Mouse (Mus musculus): ENCODE measurements around the gene Sptb. TPM values are rescaled to one million over a fixed set of nuclear protein-coding genes. Genes with fewer than 3 reads are reported as not detected.

Gene Sptb
- total RNA-seq (2021): 100 to 1,000 TPM in 1 of 2 experiments, 10 to 100 TPM in 1; 93.9 to 100 TPM
- long read RNA-seq, experiment 1, full-length matches to known transcripts: 7 of 47 reads
- long read RNA-seq, experiment 1, partial matches to known transcripts: 24 of 47 reads
- long read RNA-seq, experiment 1, other reads (novel, unspliced or antisense): 16 of 47 reads
- long read RNA-seq, experiment 2, partial matches to known transcripts: 9 of 34 reads
- long read RNA-seq, experiment 2, other reads (novel, unspliced or antisense): 25 of 34 reads

GRCm38 (mm10) chr12:76710351-76711100, at the start of gene Sptb:
Gene Sptb (minus strand): TSS chr12:76710547.
- DNase-seq (ENCODE audit: low spot score in 2 of 2): peak; percentile 40 to 65

- peak; percentile 45 to 64 for DNase-seq (ENCODE audit: low spot score in 2 of 2)
Measured at GRCm38 (mm10) chr12:76752652-76753318, 42.4 kb upstream of the Sptb start.

- DNase-seq (ENCODE audit: low spot score in 2 of 2): no peak
Measured at GRCm38 (mm10) chr12:76750866-76751459, 40.6 kb upstream of the Sptb start.

GRCm38 (mm10) chr12:76727955-76728354, 17.6 kb upstream of the Sptb start:
- no peak for DNase-seq (ENCODE audit: low spot score in 2 of 2)

DNA sequence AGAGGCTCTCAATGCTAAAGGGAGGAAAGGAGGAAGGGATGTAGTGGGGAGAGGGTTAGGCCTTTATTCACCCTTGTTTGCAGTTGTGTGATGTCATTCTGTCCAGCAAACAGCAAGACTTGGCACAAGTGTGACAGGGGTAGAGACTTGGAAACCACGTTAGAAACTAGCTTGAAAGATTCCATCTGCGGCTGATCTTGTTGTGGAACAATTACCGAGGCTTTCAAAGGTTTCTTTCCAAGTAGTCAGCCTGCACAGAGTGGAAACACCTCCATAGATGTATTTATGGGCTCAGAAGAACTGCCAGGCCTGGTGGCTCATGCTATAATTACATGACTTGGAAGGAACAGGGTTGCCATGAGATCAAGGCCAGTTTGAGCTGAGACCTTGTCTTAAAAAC, 11.7 kb upstream of the Sptb start:
- no peak for DNase-seq (ENCODE audit: low spot score in 2 of 2)

DNA sequence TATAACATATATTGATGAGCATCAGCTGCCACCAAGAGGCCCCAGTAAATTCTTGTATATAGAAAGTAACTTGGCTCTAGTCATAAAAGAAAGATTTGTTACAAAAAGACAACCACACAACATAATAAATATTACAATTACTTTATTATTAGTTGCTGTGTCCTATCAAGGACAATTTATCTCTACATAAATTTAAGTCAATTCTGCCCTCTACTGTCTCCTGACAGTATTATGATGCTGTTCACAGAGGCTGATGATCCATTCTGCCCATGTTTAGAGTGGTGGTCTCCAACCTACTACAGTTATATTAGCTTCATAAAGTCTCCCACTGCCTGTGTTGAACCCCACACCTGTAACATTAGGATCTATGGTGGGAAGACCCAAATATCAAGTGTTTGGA, 10.2 kb upstream of the Sptb start:
- no peak for DNase-seq (ENCODE audit: low spot score in 2 of 2)

- no peak for DNase-seq (ENCODE audit: low spot score in 2 of 2)
Measured at GRCm38 (mm10) chr12:76718384-76718783, 8.0 kb upstream of the Sptb start.

GRCm38 (mm10) chr12:76709795-76710350, 474 bp downstream of the Sptb start:
- DNase-seq (ENCODE audit: low spot score in 2 of 2): peak; percentile 80 to 87

DNA sequence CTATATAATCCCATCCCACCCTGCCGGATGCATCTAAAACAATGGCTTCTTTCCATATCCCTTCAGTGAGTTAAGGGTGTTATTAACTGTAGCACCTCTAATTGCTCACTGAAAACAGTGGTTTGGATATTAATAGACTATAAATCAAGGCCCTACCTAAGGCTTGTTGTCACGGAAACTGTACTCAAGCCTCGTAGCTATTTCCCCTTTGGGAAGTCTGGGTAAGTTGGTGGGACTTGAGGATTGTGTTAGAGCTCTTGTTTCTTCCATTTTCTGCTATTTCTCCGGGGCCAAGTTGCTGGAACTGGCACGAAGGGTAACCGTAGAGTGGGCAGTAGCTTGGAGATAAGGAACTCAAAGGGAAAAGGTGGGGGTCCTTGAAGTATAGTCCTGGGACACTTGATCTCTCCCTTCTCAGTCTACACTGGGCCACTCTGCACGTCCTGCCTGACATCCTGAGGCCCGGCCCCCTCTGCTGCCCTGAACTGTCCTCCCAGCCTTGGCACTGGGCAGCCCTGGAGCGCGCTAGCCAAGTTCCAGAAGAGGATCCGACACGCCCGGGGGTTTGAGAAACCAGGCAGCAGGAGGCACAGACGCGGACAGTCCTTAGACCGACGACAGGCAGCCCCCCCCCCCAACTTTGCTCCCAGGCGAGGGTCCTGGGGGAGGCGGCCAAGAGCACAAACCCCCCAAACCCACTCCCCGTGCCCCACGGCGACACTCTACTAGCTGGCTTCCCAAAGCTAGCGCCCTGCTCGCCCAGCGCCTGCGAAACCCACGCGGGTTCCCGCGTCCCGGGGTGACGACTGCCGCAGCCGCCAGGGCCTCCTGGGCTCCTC, 1.2 kb downstream of the Sptb start:
- DNase-seq (ENCODE audit: low spot score in 2 of 2): peak in 1 of 2 experiments; percentile 19

DNA sequence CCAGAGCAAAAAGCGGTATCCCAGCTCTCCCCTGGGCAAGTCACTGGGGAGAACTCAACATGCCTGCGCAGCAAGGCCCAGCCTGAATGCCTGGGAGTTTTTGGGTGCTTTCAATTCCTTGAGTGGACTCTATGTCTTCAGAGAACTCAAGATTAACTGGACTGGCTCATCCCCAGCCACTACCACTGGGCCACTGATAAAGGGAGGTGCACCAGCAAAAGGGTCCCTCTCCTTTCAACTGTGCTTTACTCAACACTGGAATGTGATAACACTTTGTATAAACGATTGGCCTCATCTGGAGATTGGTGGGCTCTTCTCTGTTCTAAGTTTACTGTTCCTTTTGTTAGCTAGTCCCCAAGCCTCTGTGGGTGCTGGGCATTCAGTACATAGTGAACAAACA, 2.2 kb downstream of the Sptb start:
- no peak for DNase-seq (ENCODE audit: low spot score in 2 of 2)

DNA sequence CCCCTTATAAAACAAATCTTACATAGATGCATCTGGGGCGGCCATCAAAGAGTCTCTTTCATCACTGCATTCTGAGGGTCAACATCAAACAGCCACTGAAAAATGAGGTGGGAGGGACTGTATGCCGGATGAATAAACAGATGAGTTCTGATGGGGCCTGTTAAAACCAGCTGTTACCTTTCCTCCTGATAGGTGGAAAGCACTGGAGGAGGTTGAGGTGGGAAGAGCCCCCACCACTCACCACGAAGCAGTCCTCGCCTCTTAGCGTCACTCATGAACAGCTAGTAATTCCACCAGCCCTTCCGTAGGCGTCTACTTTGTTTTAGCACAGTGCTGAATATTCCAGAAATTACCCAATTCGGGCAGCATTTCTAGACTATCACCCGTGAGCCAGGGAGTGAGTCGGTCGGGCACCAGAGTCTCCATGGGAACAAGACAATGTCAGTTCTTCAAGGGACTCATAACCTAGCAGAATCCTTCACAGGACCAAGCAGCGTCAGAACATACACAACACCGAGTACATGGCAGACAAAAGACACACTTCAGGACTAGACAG, 13.9 kb downstream of the Sptb start:
- peak in 1 of 2 experiments; percentile 20 for DNase-seq (ENCODE audit: low spot score in 2 of 2)

- no peak for DNase-seq (ENCODE audit: low spot score in 2 of 2)
Measured at GRCm38 (mm10) chr12:76695773-76696172, 14.6 kb downstream of the Sptb start.

DNA sequence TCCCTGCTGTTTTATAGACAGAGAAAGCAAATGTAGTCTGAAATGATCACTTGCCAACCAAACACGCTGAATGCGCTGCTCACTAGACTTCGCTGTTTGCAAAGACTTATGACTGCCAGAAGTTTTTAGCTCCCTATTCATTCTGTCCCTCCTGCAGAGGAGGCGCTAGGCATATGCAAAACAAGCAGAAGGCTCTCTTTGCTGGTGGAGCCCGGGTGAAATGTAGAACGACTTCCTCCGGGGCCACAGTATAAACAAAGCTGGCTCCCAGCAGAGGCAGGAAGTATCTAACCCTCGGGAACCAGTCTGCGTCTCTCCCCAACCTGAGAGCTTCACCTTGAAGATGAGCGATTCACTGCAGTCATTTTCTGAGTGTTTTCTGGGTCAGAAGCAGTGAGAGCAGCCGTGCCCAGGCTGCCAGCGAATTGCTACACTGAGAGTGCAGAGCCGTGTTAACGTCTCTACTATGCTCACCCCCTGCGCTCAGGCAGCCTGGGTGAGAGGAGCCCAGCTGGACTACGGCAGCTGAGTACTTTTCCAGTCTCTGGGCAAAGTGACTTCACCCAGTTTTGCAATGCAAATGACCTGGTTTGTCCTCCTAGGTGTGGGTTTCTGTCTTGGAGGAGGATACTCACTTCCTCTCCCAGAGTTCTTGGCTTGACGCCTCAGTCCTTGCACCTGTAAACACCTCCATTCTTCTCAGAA, 15.4 kb downstream of the Sptb start:
- peak; percentile 50 to 72 for DNase-seq (ENCODE audit: low spot score in 2 of 2)

DNA sequence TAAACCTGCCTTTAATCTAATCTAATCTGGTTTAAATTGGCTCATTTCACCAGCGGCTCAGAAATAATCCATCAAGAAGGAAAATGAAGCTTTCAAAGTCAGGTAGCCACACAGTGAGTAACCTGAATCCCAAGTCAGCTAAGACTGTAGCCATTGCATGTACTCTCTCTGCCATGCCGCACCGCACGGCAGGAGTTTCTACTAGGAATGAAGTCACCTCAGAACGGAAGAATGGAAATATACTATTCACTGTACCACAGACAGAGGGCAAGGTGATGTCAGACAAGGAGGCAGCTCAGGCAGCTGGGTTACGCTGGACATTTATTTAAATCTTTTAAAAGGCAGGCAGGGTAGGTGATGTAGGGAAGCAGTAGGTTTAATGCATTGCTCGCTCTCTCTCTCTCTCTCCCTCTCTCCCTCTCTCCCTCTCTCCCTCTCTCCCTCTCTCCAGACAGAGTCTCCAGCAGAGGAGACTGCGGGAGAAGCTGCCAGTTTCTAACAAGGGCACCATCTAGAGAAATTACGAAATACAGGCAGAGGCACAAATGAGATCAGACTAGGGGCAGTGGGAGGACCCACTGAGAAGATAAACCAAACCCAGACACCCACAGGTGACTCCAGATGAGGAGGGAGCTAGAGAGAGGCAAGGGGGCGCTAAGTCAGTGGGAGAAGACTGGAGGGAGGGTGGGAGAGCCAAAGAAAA, 22.7 kb downstream of the Sptb start:
- DNase-seq (ENCODE audit: low spot score in 2 of 2): no peak

DNA sequence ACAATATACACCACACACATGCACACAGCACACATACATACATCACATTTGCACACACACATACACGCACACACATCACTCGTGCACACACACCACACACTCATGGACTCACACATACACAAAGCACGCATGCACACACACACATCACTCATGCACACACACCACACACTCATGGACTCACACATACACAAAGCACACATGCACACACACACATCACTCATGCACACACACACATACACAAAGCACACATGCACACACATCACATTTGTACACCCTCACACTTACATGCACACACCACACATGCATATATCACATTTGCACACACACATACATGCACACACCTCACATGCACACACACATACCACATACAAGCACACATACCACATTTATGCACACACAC, 24.7 kb downstream of the Sptb start:
- no peak for DNase-seq (ENCODE audit: low spot score in 2 of 2)

- DNase-seq (ENCODE audit: low spot score in 2 of 2): no peak
Measured at GRCm38 (mm10) chr12:76684493-76684892, 25.9 kb downstream of the Sptb start.

GRCm38 (mm10) chr12:76681937-76682336, 28.4 kb downstream of the Sptb start:
- no peak for DNase-seq (ENCODE audit: low spot score in 2 of 2)

DNA sequence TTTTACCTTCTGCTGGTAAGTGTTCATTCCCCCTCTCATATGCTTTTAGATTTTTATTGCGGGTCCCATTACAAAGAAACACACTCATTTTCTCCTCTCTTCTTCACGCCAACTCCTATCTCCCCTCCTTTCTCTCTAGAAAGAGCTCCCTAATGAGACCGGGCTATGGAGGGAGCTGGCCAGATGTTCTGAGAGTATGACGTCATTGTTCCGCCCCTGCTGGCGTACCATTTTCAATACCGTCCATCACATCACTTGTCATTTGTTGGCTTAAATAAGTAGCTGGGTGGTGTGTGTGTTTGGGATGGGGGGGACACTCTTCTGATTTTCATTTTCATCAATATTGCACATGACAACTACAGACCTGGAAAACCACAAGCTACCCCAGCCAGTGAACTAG, 33.3 kb downstream of the Sptb start:
- DNase-seq (ENCODE audit: low spot score in 2 of 2): no peak

DNA sequence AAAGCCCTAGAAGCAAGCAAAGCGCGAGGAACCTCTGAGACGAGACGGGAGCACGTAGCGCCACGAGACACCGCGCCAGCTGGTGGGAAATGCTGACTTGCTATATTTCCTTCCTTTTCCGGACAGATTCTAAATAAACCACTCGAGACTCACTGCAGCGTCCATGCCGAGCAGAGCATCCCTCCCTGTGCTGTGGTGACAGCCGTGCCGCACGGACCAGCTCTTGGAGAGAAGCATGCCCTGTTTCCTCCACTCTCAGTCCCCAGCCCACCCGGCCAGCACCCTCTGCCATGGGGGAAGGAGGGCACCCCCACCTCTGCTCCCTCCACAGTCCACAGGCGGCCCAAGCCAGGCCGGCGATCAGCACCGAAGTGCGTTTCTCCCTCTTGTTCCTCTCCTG, 33.9 kb downstream of the Sptb start:
- peak in 1 of 2 experiments; percentile 43 for DNase-seq (ENCODE audit: low spot score in 2 of 2)
